Mouse (Mus musculus) heart, adult 10 weeks (tissue): ENCODE results near the gene Tcl1. TPM values are rescaled to one million over a fixed set of nuclear protein-coding genes. Genes with fewer than 3 reads are reported as not detected.

Source experiments
- polyA plus RNA-seq: library from polyadenylated mRNA; stranded (reverse); fragments of 350-450 nt; fragmentation: Illumina TruSeq; extraction: RNeasy Lipid Tissue Mini Kit (QIAGEN cat#74804); gene quantifications from one replicate; pipeline ENCODE4 v1.2.3, GENCODE M21; 2014; ENCODE audit warnings: low read depth, low replicate concordance

The Tcl1 gene
- not detected for polyA plus RNA-seq

GRCm38 (mm10) chr12:105222601-105223319 lies at the start of gene Tcl1:
Gene Tcl1, minus strand, starts transcription at chr12:105222793.

DNA sequence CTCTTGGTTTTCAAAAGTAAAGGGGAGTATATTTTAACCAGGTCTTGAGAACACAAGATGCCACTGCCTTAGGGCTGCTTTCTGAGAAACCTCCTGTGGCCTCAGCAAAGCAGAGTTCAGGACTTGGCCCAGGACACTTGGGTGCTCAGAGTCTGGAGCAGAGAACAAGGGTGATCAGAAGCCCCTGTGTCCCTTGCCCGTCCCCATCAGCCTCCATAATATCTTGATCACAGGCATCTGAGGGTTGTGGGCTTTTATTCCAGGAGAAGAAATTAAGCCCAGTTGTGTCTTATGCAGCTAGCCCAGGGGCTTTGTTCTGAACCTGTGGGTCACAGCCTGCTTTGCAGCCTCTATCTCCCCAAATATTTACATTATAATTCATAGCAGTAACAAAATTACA lies 20.9 kb downstream of the Tcl1 start, which contains the start of gene Tcl1b4:
Tcl1b4 (plus strand) TSS at position 301 of the 400 bp plus-strand sequence.

DNA sequence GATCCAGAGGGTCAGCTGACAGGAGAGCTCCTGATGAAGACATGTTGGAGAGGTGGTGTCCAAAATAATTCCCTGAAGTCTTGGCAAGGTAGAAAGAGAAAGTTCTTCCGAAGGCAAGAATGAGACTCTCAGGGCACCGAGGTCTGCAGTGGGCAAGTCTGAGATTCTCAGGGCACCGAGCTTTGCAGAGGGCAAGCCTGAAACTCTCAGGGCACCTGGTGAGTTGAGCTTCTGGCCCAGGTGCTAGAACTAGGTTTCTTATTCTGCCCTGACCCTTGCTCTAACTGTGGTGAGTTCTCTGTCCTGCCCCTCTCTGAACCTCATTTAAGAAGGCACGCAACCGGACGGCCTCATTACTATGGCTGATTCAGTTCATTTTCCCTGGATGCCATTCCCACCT lies 31.9 kb downstream of the Tcl1 start, which contains the start of gene Tcl1b3:
Tcl1b3 (plus strand) TSS at position 301 of the 400 bp plus-strand sequence.

GRCm38 (mm10) chr12:105176044-105176443 lies 46.5 kb downstream of the Tcl1 start, which contains the start of gene Tcl1b5:
Gene Tcl1b5, plus strand, starts transcription at chr12:105176344.

Other genes with a start within 250 kb of the Tcl1 start
- gene Syne3, start 213.0 kb downstream of the Tcl1 start, polyA plus RNA-seq, result 3.1 TPM
- gene Glrx5, start 190.1 kb downstream of the Tcl1 start, polyA plus RNA-seq, result 55.6 TPM
- gene Tcl1b2, start 76.8 kb downstream of the Tcl1 start, polyA plus RNA-seq, result not detected
- gene Tcl1b1, start 63.1 kb downstream of the Tcl1 start, polyA plus RNA-seq, result not detected
- gene Tcl1b5, start 46.4 kb downstream of the Tcl1 start, polyA plus RNA-seq, result not detected
- gene Tcl1b3, start 31.8 kb downstream of the Tcl1 start, polyA plus RNA-seq, result not detected
- gene Tcl1b4, start 20.8 kb downstream of the Tcl1 start, polyA plus RNA-seq, result not detected
- not detected for gene Tunar, start 111.1 kb upstream of the Tcl1 start, polyA plus RNA-seq
- gene D430019H16Rik, start 231.1 kb upstream of the Tcl1 start, polyA plus RNA-seq, result 0.42 TPM